Mouse (Mus musculus) layer of hippocampus, adult 2 months (tissue): ENCODE results near the gene Abcc5. TPM values are rescaled to one million over a fixed set of nuclear protein-coding genes. Genes with fewer than 3 reads are reported as not detected.
"Not testable (repeated sequence)": the region's sequence is repeated elsewhere in the genome, so short reads cannot be mapped to it uniquely, and the experiment has no call there.

Experiments used
- DNase-seq, 2 experiments: peaks; one replicate each; pipeline ENCODE4 v3.0.0; 2022; ENCODE audit warnings: low spot score in 2 of 2
- H3K27ac ChIP-seq: fragments of 200-600 bp; 2 replicates; pipeline ENCODE4 v1.8.1; 2022
- H3K4me3 ChIP-seq: fragments of 200-600 bp; 2 replicates; pipeline ENCODE4 v1.8.1; 2022; ENCODE audit warnings: mild to moderate bottlenecking
- CTCF ChIP-seq: fragments of 200-600 bp; conservative IDR thresholded peaks from 2 replicates; pipeline ENCODE4 v1.8.1; 2022; ENCODE audit warnings: antibody characterized with exemption, mild to moderate bottlenecking, moderate library complexity
- total RNA-seq, 2 experiments: library from RNA; stranded (reverse); gene quantifications; 2 replicates each; pipeline ENCODE4 v1.2.3; 2021

The Abcc5 gene
- total RNA-seq, 2 experiments from 2014 or later, result 220 to 244 TPM

DNA sequence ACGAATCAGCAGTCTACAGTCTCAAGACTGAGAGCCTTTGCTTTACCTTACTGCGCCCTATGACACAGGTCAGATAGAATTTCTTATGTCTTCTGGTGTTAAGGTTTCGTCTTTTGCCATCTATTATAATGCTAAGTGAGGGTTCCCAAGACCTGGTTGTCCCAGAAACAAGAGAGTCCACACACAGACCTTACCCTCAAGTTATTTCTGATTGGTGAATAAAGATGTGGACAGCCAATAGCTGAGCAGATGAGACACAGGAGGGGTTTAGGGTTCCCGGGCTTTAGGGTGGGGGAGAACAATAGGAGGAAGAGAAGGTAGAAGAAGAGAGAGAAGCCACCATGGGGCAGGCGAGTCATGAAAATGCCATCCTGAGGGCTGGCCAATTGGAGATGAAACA, 50.9 kb downstream of the Abcc5 start:
- no peak for TF ChIP-seq CTCF
- no peak for DNase-seq
- H3K27ac ChIP-seq, result no peak overlapping the region
- H3K4me3 ChIP-seq, result no peak overlapping the region

DNA sequence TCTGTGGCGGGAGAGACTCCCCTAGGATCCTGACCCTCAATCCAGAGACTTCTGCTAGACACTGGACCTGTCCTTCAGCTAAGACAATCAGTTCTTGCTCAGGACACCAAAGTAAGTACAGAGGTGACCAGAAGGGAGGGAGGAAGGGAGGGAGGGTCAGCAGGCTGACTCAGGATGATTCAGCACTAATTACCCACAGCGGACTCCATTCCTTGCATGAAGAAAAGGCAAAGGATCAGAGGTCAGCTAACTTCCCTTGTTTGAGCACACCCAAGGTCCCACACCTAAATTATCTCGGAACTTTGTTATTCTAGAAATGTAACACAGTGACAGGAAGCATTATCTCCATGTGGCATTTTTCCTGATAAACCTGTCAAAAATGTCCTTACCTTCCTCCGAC, 54.5 kb downstream of the Abcc5 start:
- no peak for TF ChIP-seq CTCF
- no peak overlapping the region for H3K4me3 ChIP-seq
- no peak overlapping the region for H3K27ac ChIP-seq
- no peak for DNase-seq

DNA sequence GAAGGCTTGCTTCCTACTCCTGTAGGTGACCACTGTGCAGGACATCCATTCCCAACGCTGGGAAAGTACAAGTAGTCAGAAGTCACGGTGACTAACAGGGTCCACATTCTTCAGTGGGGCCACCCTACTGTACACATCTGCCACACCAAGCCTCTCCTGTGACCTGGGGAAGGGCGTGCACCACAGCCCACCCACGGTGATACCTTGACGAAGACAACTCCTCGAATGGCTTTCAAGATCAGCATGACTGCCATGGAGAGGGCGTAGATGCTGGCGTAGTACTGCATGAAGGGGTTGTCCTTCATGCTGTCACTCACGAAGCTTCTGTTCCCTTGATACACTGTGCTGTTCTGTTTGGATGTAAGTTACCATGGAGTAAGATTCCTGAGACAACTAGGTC, 58.0 kb downstream of the Abcc5 start:
- TF ChIP-seq CTCF, result no peak
- Histone ChIP-seq H3K4me3 (no peak overlapping the region), H3K27ac (no peak overlapping the region)
- DNase-seq, result no peak

DNA sequence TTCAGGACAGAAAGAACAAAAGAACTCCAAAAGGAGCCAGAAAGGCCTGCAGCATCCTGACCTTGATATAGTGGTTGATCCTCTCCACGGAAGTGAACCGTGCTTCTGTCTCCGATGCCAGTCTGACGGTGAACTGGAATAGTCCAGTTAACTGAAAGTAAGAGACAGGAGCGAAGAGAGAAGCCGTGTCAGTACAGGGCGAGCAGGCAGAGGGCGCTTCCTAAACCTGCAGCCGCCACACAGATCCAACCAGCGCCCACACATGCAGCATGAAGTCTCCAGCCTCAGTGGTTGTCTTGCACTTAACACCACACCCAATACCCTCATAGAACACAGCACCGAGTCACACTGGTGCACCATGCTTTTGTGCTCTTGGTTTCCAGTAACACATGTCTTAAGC, 64.1 kb downstream of the Abcc5 start:
- Histone ChIP-seq H3K27ac (no peak overlapping the region), H3K4me3 (no peak overlapping the region)
- no peak for DNase-seq
- TF ChIP-seq CTCF, result no peak

DNA sequence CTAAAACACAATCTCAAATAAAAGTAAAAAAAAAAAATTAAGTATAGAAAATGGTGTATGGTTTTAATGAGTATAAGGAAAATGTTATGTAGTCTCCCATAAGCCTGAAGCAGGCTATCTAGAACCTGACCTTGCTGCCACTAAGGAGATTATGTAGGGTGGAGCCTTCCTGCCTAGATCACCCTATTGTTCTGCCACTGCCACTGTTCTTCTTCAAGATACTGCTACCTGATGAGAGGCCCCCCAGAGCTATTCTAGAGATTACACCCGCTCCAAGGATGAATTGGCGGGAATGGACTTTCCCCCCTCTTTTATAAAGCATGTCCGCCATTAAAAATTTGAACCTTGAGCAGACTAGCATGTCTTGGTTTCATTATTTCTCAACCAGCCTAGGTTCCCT, 64.7 kb downstream of the Abcc5 start:
- H3K4me3 ChIP-seq, DNase-seq, H3K27ac ChIP-seq: not testable (repeated sequence)

DNA sequence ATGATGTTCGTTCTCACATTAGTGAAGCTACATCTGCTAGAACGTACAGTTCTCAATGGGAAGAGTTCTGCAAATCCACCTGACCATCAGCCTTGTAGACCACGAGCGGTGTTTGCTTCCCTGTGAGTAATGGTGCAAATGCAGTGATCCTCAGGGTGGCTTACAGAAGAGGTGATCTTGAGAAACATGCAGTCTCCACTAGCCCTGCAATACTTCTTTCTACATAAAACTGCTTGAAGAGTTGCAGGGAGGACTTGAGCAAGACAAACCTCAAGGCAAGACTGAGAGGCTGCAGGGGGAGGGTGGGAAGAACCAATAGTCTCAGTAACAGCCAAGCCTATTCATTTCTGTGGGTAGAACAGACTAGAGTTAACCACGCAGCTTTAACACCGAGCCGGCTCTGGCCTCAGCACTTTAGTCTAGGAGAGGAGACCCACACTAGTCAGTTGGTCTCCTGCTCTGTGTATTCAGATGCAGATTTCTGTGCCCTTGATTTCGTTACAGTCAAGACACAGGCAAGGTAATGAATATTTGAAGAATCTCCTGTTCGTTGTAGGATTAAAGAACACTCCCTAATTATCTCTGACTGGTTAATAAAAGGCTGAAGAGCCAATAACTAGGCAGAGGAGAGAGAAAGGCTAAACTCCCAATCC, 66.4 kb downstream of the Abcc5 start:
- TF ChIP-seq CTCF, result no peak
- no peak overlapping the region for H3K27ac ChIP-seq
- DNase-seq, result no peak
- H3K4me3 ChIP-seq, result no peak overlapping the region

DNA sequence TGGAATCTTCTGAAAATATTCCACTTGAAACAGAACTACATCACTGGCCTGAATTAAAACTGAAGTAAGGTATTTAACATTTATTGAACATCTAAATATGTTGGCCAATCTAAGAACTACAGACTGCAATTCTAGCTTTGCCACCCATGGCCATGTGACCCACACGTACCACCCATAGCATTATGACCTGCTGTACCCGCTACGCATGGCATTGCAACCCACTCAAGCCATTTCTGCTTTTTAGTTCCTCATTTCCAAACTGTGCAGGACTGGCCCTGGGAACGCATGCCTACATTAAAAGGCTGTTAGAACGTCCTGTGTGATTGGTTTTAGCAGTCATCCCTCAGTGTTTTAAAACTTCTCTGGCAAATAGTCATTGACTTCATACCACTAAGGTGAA, 68.4 kb downstream of the Abcc5 start:
- Histone ChIP-seq H3K4me3 (no peak overlapping the region), H3K27ac (no peak overlapping the region)
- TF ChIP-seq CTCF, result no peak
- DNase-seq, result no peak

DNA sequence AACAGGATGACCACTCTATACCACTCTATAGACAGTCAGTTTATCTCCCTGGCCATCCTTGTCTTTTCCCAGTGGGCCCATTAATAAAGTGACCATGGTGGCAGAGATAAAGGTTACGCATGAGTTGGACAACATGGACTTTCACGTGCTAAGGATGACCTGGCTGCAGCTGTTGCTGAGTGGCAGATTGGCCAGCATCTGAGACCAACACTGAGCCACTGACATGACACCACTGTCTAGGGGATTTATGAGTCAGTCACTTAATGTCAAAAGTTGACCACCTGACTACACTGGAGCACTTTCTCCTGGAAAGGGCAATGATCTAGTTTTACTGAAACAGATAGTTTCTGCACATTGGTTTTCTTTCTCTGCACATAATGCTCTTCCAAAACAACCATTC, 71.4 kb downstream of the Abcc5 start:
- H3K4me3 ChIP-seq, result no peak overlapping the region
- DNase-seq, result no peak
- no peak overlapping the region for H3K27ac ChIP-seq
- TF ChIP-seq CTCF, result no peak

DNA sequence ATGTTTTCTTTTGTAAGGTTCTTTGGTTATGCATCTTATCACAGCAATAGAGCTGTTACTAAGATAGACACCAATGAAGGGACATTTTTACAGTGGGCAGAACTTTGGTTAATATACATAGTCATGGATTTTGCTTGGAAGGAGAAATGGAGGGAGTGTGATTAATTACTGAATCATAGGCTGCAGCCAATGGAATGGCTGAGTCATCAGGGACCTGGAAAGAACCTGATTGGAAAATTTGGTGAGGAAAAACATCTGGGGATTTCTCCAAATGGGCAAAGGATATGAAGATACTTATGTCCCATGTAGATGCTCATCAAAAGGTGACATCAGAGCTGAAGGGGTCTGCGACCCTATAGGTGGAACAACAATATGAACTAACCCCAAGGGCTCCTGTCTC, 72.2 kb downstream of the Abcc5 start:
- Histone ChIP-seq H3K27ac (no peak overlapping the region), H3K4me3 (no peak overlapping the region)
- no peak for TF ChIP-seq CTCF
- no peak for DNase-seq

DNA sequence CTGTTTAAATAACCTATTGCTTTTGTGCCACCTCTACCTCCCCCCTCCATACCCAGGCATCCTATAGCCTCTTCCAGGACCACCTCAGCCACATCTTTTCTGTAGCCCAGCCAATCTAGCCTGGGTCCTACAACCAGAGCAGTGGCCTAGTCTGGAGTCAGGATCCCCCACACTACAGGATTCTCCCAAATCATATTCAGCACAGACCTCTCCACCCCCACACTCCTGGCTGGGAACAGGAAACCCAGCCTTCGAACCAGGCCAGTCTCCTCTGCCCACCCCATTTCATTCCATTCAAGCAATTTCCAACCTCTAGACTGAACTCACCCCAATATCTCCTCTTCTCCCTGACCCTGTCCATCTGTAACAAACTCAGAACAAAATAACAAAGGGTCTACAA, 80.7 kb downstream of the Abcc5 start:
- no peak for DNase-seq
- Histone ChIP-seq H3K4me3 (no peak overlapping the region), H3K27ac (peak overlapping the region; percentile 39)
- TF ChIP-seq CTCF, result no peak

DNA sequence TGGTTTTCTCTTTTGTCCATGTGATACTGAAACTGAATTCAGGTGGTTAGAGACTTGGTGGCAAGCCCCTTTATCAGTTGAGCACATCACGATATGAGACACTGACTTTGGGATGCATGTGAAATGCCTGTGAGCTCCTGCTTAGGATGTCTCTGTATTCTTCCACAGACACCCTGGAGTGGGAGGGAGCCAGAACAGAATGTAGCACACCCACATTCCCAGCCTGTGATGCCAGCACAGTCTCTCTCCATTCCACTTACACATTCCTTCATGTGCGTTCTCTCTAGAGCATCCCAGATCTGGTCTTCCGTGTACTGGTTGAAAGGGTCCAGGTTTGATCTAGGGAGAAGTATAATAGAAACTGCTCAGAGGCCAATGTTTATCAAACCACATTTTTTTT, 87.6 kb downstream of the Abcc5 start:
- Histone ChIP-seq H3K4me3 (no peak overlapping the region), H3K27ac (peak overlapping the region; percentile 67)
- TF ChIP-seq CTCF, result no peak
- peak; percentile 74 to 84 for DNase-seq

DNA sequence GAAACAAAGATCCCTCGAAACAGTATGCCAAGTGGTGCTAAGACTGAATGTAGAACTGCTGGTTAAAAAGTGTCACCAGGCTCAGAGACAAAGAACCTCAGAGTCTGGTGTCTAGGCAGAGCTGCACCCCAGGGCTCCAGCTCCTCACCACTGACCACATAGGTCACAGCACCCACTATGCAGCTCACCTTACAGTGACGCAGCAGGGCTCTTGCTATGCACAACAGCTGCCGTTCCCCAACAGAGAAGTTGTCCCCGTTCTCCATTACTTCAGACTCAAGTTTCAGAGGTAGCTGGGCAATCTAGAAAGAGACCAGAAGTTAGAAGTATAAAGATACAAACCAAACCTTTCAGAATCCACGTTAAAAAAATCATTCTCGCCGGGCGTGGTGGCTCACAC, 91.3 kb downstream of the Abcc5 start:
- no peak overlapping the region for H3K27ac ChIP-seq
- no peak for TF ChIP-seq CTCF
- H3K4me3 ChIP-seq, result no peak overlapping the region
- no peak for DNase-seq

DNA sequence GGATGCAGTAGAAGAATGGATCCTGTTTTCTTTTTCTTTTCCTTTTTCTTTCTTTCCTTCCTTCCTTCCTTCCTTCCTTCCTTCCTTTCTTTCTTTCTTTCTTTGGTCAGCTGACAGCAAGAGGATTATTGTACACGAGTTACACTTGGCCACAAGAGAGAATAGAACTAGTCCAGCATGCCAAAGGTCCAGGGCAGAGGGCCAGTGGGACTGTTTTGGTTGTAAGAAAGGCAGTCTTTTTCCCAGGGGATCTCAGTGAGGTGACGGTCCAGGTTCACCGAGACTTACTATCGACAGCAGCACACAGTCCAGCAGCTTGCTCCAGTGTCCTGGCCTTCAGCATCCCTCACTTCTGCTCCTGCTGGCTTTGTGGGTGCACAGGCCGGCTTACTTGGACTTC, 97.9 kb downstream of the Abcc5 start:
- DNase-seq, result no peak
- no peak for TF ChIP-seq CTCF
- Histone ChIP-seq H3K27ac (no peak overlapping the region), H3K4me3 (no peak overlapping the region)

DNA sequence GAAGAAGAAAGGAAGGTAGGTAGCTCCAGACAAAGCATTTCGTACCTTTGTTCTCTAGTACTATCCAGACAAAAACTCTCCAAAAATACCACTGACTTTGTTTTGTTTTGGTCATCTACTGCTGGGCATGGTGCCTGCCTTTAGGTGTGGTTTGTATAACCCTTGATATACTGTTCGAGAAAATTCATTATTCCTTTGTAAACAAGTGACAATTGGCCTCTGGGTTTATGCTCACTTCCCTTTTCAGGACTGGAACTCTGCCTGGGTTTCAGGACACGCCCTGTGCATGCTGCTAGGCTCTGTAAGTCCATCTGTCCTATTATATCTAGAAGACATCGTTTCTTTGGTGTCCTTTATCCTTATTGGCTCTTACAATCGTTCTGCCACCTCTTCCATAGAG, 100.9 kb downstream of the Abcc5 start, which contains the start of gene Cyp2ab1:
TSS of gene Cyp2ab1 (minus strand) at position 119 of the 400 bp plus-strand sequence.
- TF ChIP-seq CTCF, result no peak
- H3K27ac ChIP-seq, result no peak within 1 kb of the TSS
- DNase-seq, result no peak
- H3K4me3 ChIP-seq, result no peak within 1 kb of the TSS

DNA sequence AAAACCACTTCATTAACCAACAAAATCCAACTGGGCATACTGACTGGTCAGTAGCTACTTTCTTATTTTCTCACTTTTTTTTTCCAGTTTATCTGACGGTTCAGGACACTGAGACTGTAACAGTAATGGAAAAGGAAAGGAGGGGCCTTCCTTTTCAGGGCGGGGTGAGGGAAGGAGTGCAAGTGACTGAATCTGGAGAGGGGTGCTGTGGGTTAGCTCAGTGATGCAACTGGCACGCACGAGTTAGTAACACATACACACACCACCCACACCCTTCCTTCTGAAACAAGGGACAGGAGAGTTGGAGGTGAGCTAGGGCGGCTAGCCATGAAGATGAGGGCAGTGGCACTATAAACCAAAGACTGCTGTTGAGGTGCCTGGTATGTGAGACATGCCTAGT, 102.3 kb downstream of the Abcc5 start:
- Histone ChIP-seq H3K27ac (no peak overlapping the region), H3K4me3 (no peak overlapping the region)
- DNase-seq, result no peak
- TF ChIP-seq CTCF, result no peak
